Mouse (Mus musculus) stomach, embryonic 15.5 days (tissue): ENCODE measurements around the gene Med25. TPM values are rescaled to one million over a fixed set of nuclear protein-coding genes. Genes with fewer than 3 reads are reported as not detected.

ENCODE experiments used
- ATAC-seq: fragments of 200-750 bp; cut with Nextera tagmentation; 2 replicates; pipeline ENCODE4 v1.8.0; 2017; ENCODE audit warnings: low read depth, moderate number of reproducible peaks, moderate TSS enrichment; ENCODE audit not compliant: insufficient read depth, low FRiP score
- H3K27ac ChIP-seq: fragments of 300-500 bp; sonication (generic); 2 replicates; pipeline ENCODE4 v1.5.1; 2015; ENCODE audit warnings: mild to moderate bottlenecking, inconsistent platforms
- H3K27me3 ChIP-seq: fragments of 300-500 bp; sonication (generic); replicated peaks from 2 replicates; pipeline ENCODE4 v1.6.1; 2015; ENCODE audit warnings: inconsistent platforms
- H3K36me3 ChIP-seq: fragments of 300-500 bp; sonication (generic); 2 replicates; pipeline ENCODE4 v1.6.1; 2015; ENCODE audit warnings: inconsistent platforms
- H3K4me1 ChIP-seq: fragments of 300-500 bp; sonication (generic); 2 replicates; pipeline ENCODE4 v1.6.1; 2015; ENCODE audit warnings: inconsistent platforms
- H3K4me2 ChIP-seq: fragments of 300-500 bp; sonication (generic); 2 replicates; pipeline ENCODE4 v1.6.1; 2015; ENCODE audit warnings: mild to moderate bottlenecking, inconsistent platforms
- H3K4me3 ChIP-seq: fragments of 300-500 bp; sonication (generic); replicated peaks from 2 replicates; pipeline ENCODE4 v1.5.1; 2015; ENCODE audit warnings: inconsistent platforms
- H3K9ac ChIP-seq: fragments of 300-500 bp; sonication (generic); 2 replicates; pipeline ENCODE4 v1.6.1; 2015; ENCODE audit warnings: inconsistent platforms
- H3K9me3 ChIP-seq: fragments of 300-500 bp; sonication (generic); 2 replicates; pipeline ENCODE4 v1.6.1; 2016; ENCODE audit warnings: inconsistent platforms
- WGBS: fragments of 180-500 bp; shearing (Covaris S2); methylation state at CpG from one replicate; pipeline ENCODE4 v1.1.7; 2015; 5-methylcytosine and 5-hydroxymethylcytosine counted together
- microRNA counts: library from miRNA; unstranded; fragments of <30 nt; microRNA quantifications from one replicate; lab custom pipeline; 2016
- microRNA-seq: library from miRNA; unstranded; fragments of <30 nt; microRNA quantifications from one replicate; pipeline ENCODE4, GENCODE M21; 2016
- polyA plus RNA-seq: library from polyadenylated mRNA; unstranded; fragments of >200 nt; fragmentation: Nextera tagmentation; extraction: Ambion mirVana; gene quantifications from 2 replicates; pipeline ENCODE4 v1.2.1, GENCODE M21; 2015

Gene Med25
- polyA plus RNA-seq, 1 experiment from 2014 or later = 91.0 TPM

DNA sequence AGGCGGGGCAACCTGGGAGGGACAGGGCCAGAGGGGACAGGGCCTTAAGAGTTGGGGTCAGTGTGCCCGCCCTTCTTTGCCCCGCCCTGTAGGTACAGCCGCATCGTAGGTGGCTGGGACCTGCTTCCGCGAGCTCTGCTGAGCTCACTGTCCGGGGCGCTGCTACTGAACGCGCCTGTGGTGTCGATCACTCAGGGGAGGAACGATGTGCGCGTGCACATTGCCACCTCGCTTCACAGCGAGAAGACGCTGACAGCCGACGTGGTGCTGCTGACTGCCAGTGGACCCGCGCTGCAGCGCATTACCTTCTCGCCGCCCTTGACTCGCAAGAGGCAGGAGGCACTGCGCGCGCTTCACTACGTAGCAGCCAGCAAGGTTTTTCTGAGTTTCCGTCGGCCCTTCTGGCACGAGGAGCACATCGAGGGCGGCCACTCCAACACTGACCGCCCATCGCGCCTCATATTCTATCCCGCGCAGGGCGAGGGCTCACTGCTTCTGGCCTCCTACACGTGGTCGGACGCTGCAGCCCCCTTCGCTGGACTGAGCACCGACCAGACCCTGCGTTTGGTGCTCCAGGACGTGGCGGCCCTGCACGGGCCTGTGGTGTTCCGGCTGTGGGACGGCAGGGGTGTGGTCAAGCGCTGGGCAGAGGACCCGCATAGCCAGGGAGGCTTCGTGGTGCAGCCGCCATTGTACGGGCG is 52.9 kb downstream of the Med25 start:
- no peaks in the 10 kb centered on the region for H3K9me3 ChIP-seq
- no peak overlapping the region for H3K27ac ChIP-seq
- peak overlapping the region; percentile 78 for H3K4me2 ChIP-seq
- 3% methylated on average over 58 of the region's 58 CpGs for WGBS
- peak overlapping the region; percentile 31 for H3K4me3 ChIP-seq
- peaks cover 15% of the 10 kb centered on the region for H3K4me1 ChIP-seq
- peaks cover 10% of the 10 kb centered on the region for H3K27me3 ChIP-seq
- H3K36me3 ChIP-seq = peaks cover 32% of the 10 kb centered on the region
- peak; percentile 13; the same call in 1 of the 2 replicates for ATAC-seq
- H3K9ac ChIP-seq = peak overlapping the region; percentile 32; the same call in 1 of the 2 replicates

DNA sequence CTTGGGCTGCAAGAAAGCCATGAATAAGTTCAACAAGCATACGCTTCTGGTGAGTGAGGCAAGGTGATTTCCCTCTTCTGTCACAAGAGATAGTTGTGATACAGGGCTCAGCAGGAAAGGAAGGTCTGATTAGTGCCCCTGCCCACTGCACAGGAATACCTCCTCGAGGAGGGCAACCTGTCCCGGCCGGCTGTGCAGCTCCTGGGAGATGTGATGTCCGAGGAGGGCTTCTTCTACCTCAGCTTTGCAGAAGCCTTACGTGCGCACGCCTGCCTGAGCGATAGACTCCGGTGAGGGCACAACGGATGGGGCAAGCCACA is 53.4 kb downstream of the Med25 start:
- WGBS = 27% methylated on average over 11 of the region's 11 CpGs
- peaks cover 10% of the 10 kb centered on the region for H3K27me3 ChIP-seq
- H3K36me3 ChIP-seq = peaks cover 27% of the 10 kb centered on the region
- peaks cover 15% of the 10 kb centered on the region for H3K4me1 ChIP-seq
- peak overlapping the region; percentile 78 for H3K4me2 ChIP-seq
- H3K9ac ChIP-seq = peak overlapping the region; percentile 32; the same call in 1 of the 2 replicates
- no peak for ATAC-seq
- peak overlapping the region; percentile 31 for H3K4me3 ChIP-seq
- no peak overlapping the region for H3K27ac ChIP-seq
- no peaks in the 10 kb centered on the region for H3K9me3 ChIP-seq

DNA sequence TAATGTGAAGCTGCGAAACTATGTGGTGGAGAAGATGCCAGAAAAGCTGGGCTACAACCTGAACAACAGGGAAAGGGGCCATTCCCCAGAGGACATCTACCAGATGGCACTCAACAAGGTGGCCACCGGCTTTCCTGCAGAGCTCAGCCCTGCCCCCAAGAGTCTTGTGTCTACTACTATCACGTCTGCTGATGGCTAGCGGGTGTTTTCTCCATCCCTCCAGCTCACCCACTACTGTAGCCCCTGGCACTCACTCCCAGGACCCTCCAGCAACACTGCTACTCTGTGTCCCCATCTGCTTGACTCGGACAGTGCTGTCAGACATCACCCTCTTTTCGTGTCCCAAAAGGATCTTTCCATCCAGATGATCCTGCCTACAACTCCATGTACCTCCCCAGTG is 54.4 kb downstream of the Med25 start:
- Histone ChIP-seq H3K4me2 (no peak overlapping the region), H3K27ac (no peak overlapping the region), H3K9me3 (no peaks in the 10 kb centered on the region), H3K9ac (no peak overlapping the region), H3K4me1 (peaks cover 17% of the 10 kb centered on the region), H3K4me3 (no peak overlapping the region), H3K36me3 (peaks cover 16% of the 10 kb centered on the region), H3K27me3 (peaks cover 10% of the 10 kb centered on the region)
- ATAC-seq = no peak
- 84% methylated on average over 6 of the region's 6 CpGs for WGBS

DNA sequence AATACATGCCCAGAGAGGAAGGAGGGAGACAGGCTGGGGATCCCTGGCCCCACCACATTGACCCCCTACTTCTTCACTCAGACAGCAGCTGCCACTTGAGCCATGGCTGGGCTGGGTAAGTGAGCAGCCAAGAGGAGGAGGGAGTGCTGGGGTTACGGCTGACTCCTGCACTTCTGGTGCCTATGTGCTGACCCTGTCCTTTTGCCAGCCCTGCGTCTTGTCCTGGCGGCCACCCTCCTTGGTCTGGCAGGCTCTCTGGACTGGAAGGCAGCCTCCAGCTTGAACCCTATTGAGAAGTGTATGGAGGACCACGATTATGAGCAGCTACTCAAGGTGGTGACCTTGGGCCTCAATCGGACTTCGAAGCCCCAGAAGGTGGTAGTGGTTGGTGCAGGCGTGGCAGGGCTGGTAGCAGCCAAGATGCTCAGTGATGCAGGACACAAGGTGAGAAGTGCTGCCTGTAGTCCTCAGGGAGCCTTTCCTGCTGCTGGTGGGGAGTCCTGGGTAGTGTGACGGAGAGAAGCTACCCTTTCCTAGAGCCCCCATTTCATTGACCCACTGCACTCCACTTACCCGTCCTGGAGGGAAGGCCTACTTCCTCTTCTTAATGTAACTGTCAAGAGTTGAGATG is 56.0 kb downstream of the Med25 start:
- H3K9me3 ChIP-seq = no peaks in the 10 kb centered on the region
- no peak overlapping the region for H3K27ac ChIP-seq
- no peak overlapping the region for H3K4me2 ChIP-seq
- H3K27me3 ChIP-seq = peaks cover 7% of the 10 kb centered on the region
- no peak for ATAC-seq
- H3K9ac ChIP-seq = no peak overlapping the region
- H3K4me1 ChIP-seq = peaks cover 21% of the 10 kb centered on the region
- peaks cover 13% of the 10 kb centered on the region; the same call in 1 of the 2 replicates for H3K36me3 ChIP-seq
- H3K4me3 ChIP-seq = no peak overlapping the region
- 81% methylated on average over 9 of the region's 9 CpGs for WGBS

DNA sequence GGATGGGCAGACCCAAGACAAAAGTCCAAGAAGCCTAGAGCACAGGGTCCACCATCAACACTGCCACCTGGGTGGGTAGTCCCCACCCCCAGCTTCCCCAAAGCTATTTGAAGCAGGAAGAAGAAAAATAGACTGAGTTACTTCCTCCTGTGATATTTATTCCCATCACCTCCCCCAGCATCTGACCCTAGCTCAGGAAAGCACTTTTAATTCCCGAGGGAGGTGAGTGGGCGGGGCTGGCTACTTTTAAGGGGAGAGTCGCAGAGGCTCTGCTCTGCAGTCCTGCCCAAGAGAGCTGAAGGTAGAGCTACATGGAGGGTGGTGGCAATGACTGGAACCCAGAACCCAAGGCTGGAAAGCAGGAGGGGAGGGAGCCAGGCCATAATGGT is 56.5 kb downstream of the Med25 start:
- Histone ChIP-seq H3K4me1 (peaks cover 21% of the 10 kb centered on the region), H3K27ac (no peak overlapping the region), H3K4me2 (no peak overlapping the region), H3K36me3 (peaks cover 18% of the 10 kb centered on the region), H3K4me3 (no peak overlapping the region), H3K9ac (no peak overlapping the region), H3K9me3 (no peaks in the 10 kb centered on the region), H3K27me3 (peaks cover 4% of the 10 kb centered on the region)
- WGBS = 39% methylated on average over 3 of the region's 3 CpGs
- no peak for ATAC-seq

DNA sequence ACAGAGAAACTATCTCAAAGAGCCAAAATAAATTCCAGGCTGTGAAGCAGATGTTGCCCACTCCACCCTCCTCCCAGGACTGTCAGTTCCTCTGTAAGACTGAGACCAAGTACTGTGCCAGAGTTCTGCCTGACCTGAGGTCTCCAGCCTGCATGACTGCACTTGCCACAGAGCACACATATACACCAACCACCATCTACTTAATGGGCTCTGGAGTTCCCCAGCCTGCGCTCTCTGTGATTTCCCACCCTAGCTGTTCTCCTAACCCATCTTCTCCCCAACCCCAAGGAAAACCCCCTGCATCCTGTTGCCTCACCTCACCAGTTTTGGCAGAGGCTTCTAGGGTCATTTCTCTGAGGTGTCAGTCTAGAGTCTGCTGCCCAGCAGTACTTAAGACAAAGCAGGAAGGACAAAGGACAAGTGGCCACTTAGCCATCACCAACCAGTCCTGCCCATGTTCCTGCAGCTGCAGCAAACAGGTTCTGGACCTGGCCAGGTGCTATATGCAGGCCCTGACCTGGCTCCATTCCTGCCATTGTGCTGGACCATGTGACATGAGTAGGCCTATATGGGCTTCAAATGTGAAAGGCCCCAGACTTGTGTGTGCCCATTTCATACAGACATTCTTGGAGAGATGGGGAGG is 57.0 kb downstream of the Med25 start:
- no peak overlapping the region for H3K27ac ChIP-seq
- peaks cover 3% of the 10 kb centered on the region for H3K27me3 ChIP-seq
- no peak overlapping the region for H3K4me3 ChIP-seq
- peaks cover 19% of the 10 kb centered on the region for H3K36me3 ChIP-seq
- H3K9me3 ChIP-seq = no peaks in the 10 kb centered on the region
- no peak for ATAC-seq
- no peak overlapping the region for H3K9ac ChIP-seq
- H3K4me2 ChIP-seq = no peak overlapping the region
- WGBS = 87% methylated on average over 1 of the region's 1 CpGs
- H3K4me1 ChIP-seq = peaks cover 21% of the 10 kb centered on the region

DNA sequence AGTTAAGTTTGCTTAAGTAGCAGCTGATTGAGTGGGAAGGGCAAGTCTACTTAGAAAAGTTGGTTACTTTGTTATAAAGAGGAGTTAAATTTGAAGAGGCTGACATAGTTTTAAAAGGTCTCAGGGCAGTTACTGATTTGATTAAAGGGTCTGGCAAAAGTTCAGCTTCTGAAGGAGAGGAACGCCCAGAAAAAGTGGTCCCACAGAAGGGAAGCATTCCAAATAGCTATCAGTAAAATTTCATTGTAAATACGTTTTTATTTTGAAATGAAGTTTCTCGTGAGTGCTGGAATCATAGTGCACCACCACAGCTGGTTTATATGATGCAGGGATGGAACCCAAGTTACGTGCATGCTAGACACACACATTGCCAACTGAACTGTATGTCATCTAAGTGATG is 59.7 kb downstream of the Med25 start:
- H3K36me3 ChIP-seq = peaks cover 43% of the 10 kb centered on the region
- no peak overlapping the region for H3K4me3 ChIP-seq
- ATAC-seq = no peak
- H3K9me3 ChIP-seq = no peaks in the 10 kb centered on the region
- H3K27me3 ChIP-seq = no peaks in the 10 kb centered on the region
- no peak overlapping the region for H3K27ac ChIP-seq
- no peak overlapping the region for H3K4me2 ChIP-seq
- WGBS = 46% methylated on average over 4 of the region's 4 CpGs
- H3K9ac ChIP-seq = no peak overlapping the region
- peaks cover 6% of the 10 kb centered on the region; the same call in 1 of the 2 replicates for H3K4me1 ChIP-seq

DNA sequence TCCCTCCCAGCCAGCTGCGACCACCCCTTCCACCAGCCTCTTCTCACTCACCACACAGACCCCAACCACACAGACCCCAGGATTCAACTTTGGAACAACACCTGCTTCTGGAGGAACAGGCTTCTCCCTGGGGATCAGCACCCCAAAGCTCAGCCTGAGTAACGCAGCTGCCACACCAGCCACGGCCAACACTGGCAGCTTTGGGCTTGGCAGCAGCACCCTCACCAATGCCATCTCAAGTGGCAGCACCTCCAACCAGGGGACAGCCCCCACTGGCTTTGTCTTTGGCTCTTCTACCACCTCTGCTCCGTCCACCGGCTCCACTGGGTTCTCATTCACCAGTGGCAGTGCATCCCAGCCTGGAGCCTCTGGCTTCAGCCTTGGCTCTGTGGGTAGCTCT is 63.8 kb downstream of the Med25 start:
- Histone ChIP-seq H3K4me2 (no peak overlapping the region), H3K27ac (no peak overlapping the region), H3K36me3 (peaks cover 43% of the 10 kb centered on the region), H3K4me3 (no peak overlapping the region), H3K4me1 (peaks cover 8% of the 10 kb centered on the region; the same call in 1 of the 2 replicates), H3K9me3 (no peaks in the 10 kb centered on the region), H3K9ac (no peak overlapping the region), H3K27me3 (no peaks in the 10 kb centered on the region)
- no peak for ATAC-seq
- WGBS = 92% methylated on average over 5 of the region's 5 CpGs

DNA sequence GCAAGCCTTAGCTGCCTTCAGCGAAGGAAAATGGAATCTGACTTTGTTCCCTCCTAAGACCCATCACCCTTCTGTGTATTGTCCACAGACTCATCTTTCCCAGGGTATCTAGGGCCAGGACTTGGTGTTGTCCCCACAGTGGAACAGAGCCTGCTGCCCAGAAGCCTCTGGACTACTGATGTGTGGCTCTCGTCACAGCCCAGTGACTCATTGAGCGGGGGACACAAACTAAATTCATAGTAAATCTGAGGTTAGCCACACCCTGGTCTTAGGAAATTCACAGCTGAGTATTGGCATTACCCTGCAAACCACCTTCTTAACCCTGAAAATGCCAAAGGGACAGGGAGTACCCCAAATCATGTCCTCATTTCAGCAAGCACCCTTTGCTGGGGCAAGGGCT is 65.7 kb downstream of the Med25 start:
- WGBS = 71% methylated on average over 3 of the region's 3 CpGs
- H3K27ac ChIP-seq = no peak overlapping the region
- no peak overlapping the region for H3K4me3 ChIP-seq
- H3K9me3 ChIP-seq = no peaks in the 10 kb centered on the region
- peaks cover 10% of the 10 kb centered on the region; the same call in 1 of the 2 replicates for H3K4me1 ChIP-seq
- no peak for ATAC-seq
- H3K36me3 ChIP-seq = peaks cover 37% of the 10 kb centered on the region
- no peak overlapping the region for H3K9ac ChIP-seq
- H3K4me2 ChIP-seq = no peak overlapping the region
- no peaks in the 10 kb centered on the region for H3K27me3 ChIP-seq

MicroRNAs encoded within 50 kb of the gene (microRNA counts, 519-probe panel; counts per million panel counts)
- not detected for microRNA mmu-miR-707 (lab: Ali Mortazavi, UCI)

Small RNA genes within 50 kb of the gene (microRNA-seq; reads per million reads assigned to microRNA genes)
- gene Mir707 = not detected

Other genes starting within 250 kb of the Med25 start
- gene Myh14, start 221.9 kb downstream of the Med25 start, polyA plus RNA-seq = 29.0 and 32.7 TPM in 2 replicates
- gene Izumo2, start 184.0 kb downstream of the Med25 start, polyA plus RNA-seq = not detected in 2 replicates
- gene Vrk3, start 144.3 kb downstream of the Med25 start, polyA plus RNA-seq = 32.5 and 33.2 TPM in 2 replicates
- 2.1 and 2.3 TPM in 2 replicates for gene Zfp473, start 141.7 kb downstream of the Med25 start, polyA plus RNA-seq
- gene Nup62, start 76.6 kb downstream of the Med25 start, polyA plus RNA-seq = 79.3 and 79.8 TPM in 2 replicates
- 1.3 and 1.4 TPM in 2 replicates for gene Il4i1, start 76.3 kb downstream of the Med25 start, polyA plus RNA-seq
- 5.3 and 6.4 TPM in 2 replicates for gene Atf5, start 76.1 kb downstream of the Med25 start, polyA plus RNA-seq
- gene Akt1s1, start 43.7 kb downstream of the Med25 start, polyA plus RNA-seq = 110 and 112 TPM in 2 replicates
- gene Tbc1d17, start 43.6 kb downstream of the Med25 start, polyA plus RNA-seq = 64.5 and 72.0 TPM in 2 replicates
- 25.5 and 32.7 TPM in 2 replicates for gene Pnkp, start 35.6 kb downstream of the Med25 start, polyA plus RNA-seq
- gene Ptov1, start 22.9 kb downstream of the Med25 start, polyA plus RNA-seq = 291 and 320 TPM in 2 replicates
- gene Fuz, start 3.4 kb upstream of the Med25 start, polyA plus RNA-seq = 22.2 and 24.2 TPM in 2 replicates
- gene Ap2a1, start 36.8 kb upstream of the Med25 start, polyA plus RNA-seq = 61.5 and 61.6 TPM in 2 replicates
- gene Tsks, start 50.5 kb upstream of the Med25 start, polyA plus RNA-seq = 0.09 and 0.14 TPM in 2 replicates
- gene Cpt1c, start 82.1 kb upstream of the Med25 start, polyA plus RNA-seq = 19.3 and 19.4 TPM in 2 replicates
- gene Prmt1, start 93.9 kb upstream of the Med25 start, polyA plus RNA-seq = 396 and 430 TPM in 2 replicates
- gene Irf3, start 104.9 kb upstream of the Med25 start, polyA plus RNA-seq = 89.5 and 94.4 TPM in 2 replicates
- gene Bcl2l12, start 106.0 kb upstream of the Med25 start, polyA plus RNA-seq = 47.3 and 47.7 TPM in 2 replicates
- gene Scaf1, start 123.7 kb upstream of the Med25 start, polyA plus RNA-seq = 32.4 and 39.3 TPM in 2 replicates
- gene Rras, start 125.2 kb upstream of the Med25 start, polyA plus RNA-seq = 58.0 and 59.8 TPM in 2 replicates
- gene Prr12, start 160.2 kb upstream of the Med25 start, polyA plus RNA-seq = 9.1 and 9.6 TPM in 2 replicates
- 52.8 and 55.5 TPM in 2 replicates for gene Nosip, start 169.7 kb upstream of the Med25 start, polyA plus RNA-seq
- gene Prrg2, start 170.0 kb upstream of the Med25 start, polyA plus RNA-seq = 20.5 and 24.7 TPM in 2 replicates
- 320 and 325 TPM in 2 replicates for gene Rcn3, start 199.5 kb upstream of the Med25 start, polyA plus RNA-seq
- 92.1 and 94.1 TPM in 2 replicates for gene Fcgrt, start 211.1 kb upstream of the Med25 start, polyA plus RNA-seq
- 1,420 and 1,462 TPM in 2 replicates for gene Rps11, start 231.7 kb upstream of the Med25 start, polyA plus RNA-seq
- gene Rpl13a, start 236.0 kb upstream of the Med25 start, polyA plus RNA-seq = 1,296 and 1,308 TPM in 2 replicates
- gene Gm45713, start 243.5 kb upstream of the Med25 start, polyA plus RNA-seq = 0.42 TPM in 1 of 2 replicates, not detected in the other
- gene Flt3l, start 243.7 kb upstream of the Med25 start, polyA plus RNA-seq = 2.2 and 2.5 TPM in 2 replicates